Mouse (Mus musculus) megakaryocyte, embryonic 14.5 days (primary cell): ENCODE data around the gene Abca14.

Source experiments
- FLI1 ChIP-seq: IDR thresholded peaks from 2 replicates; pipeline ENCODE4 v1.6.1; 2012; ENCODE audit warnings: low read length, inconsistent platforms, mixed read lengths
- GATA1 ChIP-seq: IDR thresholded peaks from 3 replicates; pipeline ENCODE4 v1.6.1; 2012; ENCODE audit warnings: mixed read lengths, low read length, inconsistent platforms, borderline replicate concordance

DNA sequence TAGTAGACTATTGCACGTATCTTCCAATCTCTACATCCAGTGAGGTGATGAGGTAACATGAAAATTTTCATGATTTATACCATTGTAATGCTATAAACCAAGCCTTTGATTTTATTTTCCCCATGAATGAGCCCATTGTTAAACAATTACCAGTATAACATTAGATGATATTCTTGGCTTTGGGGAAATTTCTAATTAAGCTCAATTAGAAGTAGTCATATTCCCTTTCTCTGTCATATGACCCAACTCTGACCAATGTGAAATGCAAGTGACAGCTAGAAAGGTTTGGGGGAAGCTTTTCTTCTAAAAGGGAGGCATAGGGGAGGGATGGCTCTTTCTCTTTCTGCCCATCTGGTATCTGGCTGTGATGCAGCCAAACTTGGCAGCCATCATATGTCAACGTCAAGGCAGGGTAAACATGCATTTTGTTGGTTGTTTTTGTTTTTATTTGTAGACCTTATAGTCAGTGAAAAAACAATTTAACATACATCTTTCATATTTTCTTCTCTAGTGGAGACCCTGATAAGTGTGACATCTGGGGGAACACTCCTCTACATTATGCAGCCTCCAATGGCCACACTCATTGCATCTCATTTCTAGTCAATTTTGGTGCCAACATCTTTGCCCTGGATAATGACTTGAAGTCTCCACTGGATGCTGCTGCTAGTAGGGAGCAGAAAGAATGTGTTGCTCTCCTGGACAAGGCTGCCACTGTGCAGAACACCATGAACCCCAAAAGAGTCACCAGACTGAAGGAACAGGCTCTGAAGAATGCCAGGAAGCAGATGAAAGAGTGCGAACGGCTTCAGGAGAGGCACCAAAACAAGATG lies 22.1 kb upstream of the Abca14 start:
- TF ChIP-seq GATA1 (no peak), FLI1 (no peak)
